Comparison of ENCODE assay signal across 27 mouse cellular contexts in genomic region chr15:101454774-101455173, GRCm38 (mm10). TPM values are rescaled to one million over a fixed set of nuclear protein-coding genes. Genes with fewer than 3 reads are reported as not detected.
"Had no signal": no experiment of that assay in that cellular context is flagged by ENCODE, and none has a peak within 500 bp of the region (broad histone marks: within the 10 kb centered on the region; RNA-seq: fewer than 3 reads in every experiment).

No protein-coding gene starts in this region.

- DNase-seq: kidney, adult 18-20 months; layer of hippocampus, adult 9-11 months; liver; thymus, adult 2 months; thymus, postnatal 14 days; thymus, postnatal 4 days had no signal

- H3K4me1 ChIP-seq: limb, embryonic 13.5 days; liver, embryonic 12.5 days; liver, embryonic 15.5 days had no signal

- H3K9me3 ChIP-seq: limb, embryonic 10.5 days; liver, embryonic 12.5 days; liver, embryonic 15.5 days had no signal

- H3K9ac ChIP-seq: limb, embryonic 13.5 days; liver, embryonic 12.5 days; liver, embryonic 15.5 days; midbrain, embryonic 13.5 days had no signal

- H3K36me3 ChIP-seq: limb, embryonic 10.5 days; limb, embryonic 13.5 days; liver, embryonic 12.5 days; liver, embryonic 15.5 days; midbrain, embryonic 10.5 days; midbrain, embryonic 13.5 days had no signal

- H3K27ac ChIP-seq: layer of hippocampus, adult 2 months; limb, embryonic 10.5 days; limb, embryonic 13.5 days; liver, embryonic 12.5 days; liver, embryonic 15.5 days; midbrain, embryonic 10.5 days; midbrain, embryonic 13.5 days had no signal

- ATAC-seq: liver, embryonic 12.5 days; midbrain, embryonic 13.5 days; midbrain, embryonic 16.5 days had no signal

- H3K4me2 ChIP-seq: limb, embryonic 13.5 days; liver, embryonic 12.5 days; liver, embryonic 15.5 days; midbrain, embryonic 13.5 days had no signal

- H3K27me3 ChIP-seq: liver, embryonic 12.5 days; midbrain, embryonic 13.5 days had no signal

- H3K4me3 ChIP-seq: layer of hippocampus, adult 2 months; limb, embryonic 10.5 days; limb, embryonic 13.5 days; liver, embryonic 12.5 days; liver, embryonic 15.5 days; megakaryocyte, embryonic 14.5 days; midbrain, embryonic 10.5 days; midbrain, embryonic 13.5 days had no signal

RNA-seq across cellular contexts. Expression of gene Krt88, which starts 7.2 kb away (rescaled TPM):
- total RNA-seq: layer of hippocampus, adult 2 months; layer of hippocampus, postnatal 25 days; left cerebral cortex, adult 18-20 months; left cerebral cortex, postnatal 25 days; monocyte, adult 5-6 weeks had no signal
- polyA plus RNA-seq: kidney, embryonic 16.5 days; limb, embryonic 10.5 days; limb, embryonic 13.5 days; liver, embryonic 12.5 days; liver, embryonic 15.5 days; lung, embryonic 16.5 days; midbrain, embryonic 10.5 days; midbrain, embryonic 13.5 days; midbrain, embryonic 16.5 days; neural tube, embryonic 11.5 days; neural tube, embryonic 14.5 days; small intestine, adult 2 months; spleen, adult 2 months; thymus, adult 2 months had no signal

RNA-seq across cellular contexts. Expression of gene Krt81, which starts 8.8 kb away (rescaled TPM):
- total RNA-seq: layer of hippocampus, adult 2 months; layer of hippocampus, postnatal 25 days; left cerebral cortex, adult 18-20 months; left cerebral cortex, postnatal 25 days; monocyte, adult 5-6 weeks had no signal
- polyA plus RNA-seq: kidney, embryonic 16.5 days; large intestine, adult 2 months; limb, embryonic 10.5 days; limb, embryonic 13.5 days; liver, embryonic 12.5 days; liver, embryonic 15.5 days; lung, embryonic 16.5 days; midbrain, embryonic 10.5 days; midbrain, embryonic 13.5 days; neural tube, embryonic 11.5 days; neural tube, embryonic 14.5 days; small intestine, adult 2 months; spleen, adult 2 months; stomach, embryonic 16.5 days had no signal

RNA-seq across cellular contexts. Expression of gene Krt87, which starts 16.2 kb away (rescaled TPM):
- total RNA-seq: left cerebral cortex, postnatal 25 days; monocyte, adult 5-6 weeks had no signal
- polyA plus RNA-seq: limb, embryonic 10.5 days; liver, embryonic 12.5 days; liver, embryonic 15.5 days; midbrain, embryonic 10.5 days; neural tube, embryonic 11.5 days; spleen, adult 2 months had no signal

RNA-seq across cellular contexts. Expression of gene Krt86, which starts 18.5 kb away (rescaled TPM):
- total RNA-seq: layer of hippocampus, adult 2 months; layer of hippocampus, postnatal 25 days; left cerebral cortex, adult 18-20 months; left cerebral cortex, postnatal 25 days; monocyte, adult 5-6 weeks had no signal
- polyA plus RNA-seq: kidney, embryonic 16.5 days; limb, embryonic 10.5 days; limb, embryonic 13.5 days; liver, embryonic 12.5 days; liver, embryonic 15.5 days; lung, embryonic 16.5 days; midbrain, embryonic 10.5 days; midbrain, embryonic 13.5 days; neural tube, embryonic 11.5 days; neural tube, embryonic 14.5 days; small intestine, adult 2 months; stomach, embryonic 16.5 days had no signal

RNA-seq across cellular contexts. Expression of gene Krt83, which starts 36.5 kb away (rescaled TPM):
- total RNA-seq: layer of hippocampus, adult 2 months; layer of hippocampus, postnatal 25 days; left cerebral cortex, adult 18-20 months; left cerebral cortex, postnatal 25 days; monocyte, adult 5-6 weeks had no signal
- polyA plus RNA-seq: kidney, embryonic 16.5 days; limb, embryonic 10.5 days; limb, embryonic 13.5 days; liver, embryonic 12.5 days; lung, embryonic 16.5 days; midbrain, embryonic 13.5 days; midbrain, embryonic 16.5 days; neural tube, embryonic 11.5 days; neural tube, embryonic 14.5 days; stomach, embryonic 16.5 days had no signal
